Mouse (Mus musculus) spleen, adult 2 months (tissue): ENCODE data around the gene Synm.

Experiments
- CTCF ChIP-seq: fragments of 200-500 bp; IDR thresholded peaks from 2 replicates; pipeline ENCODE4 v1.5.1; 2011; ENCODE audit warnings: mild to moderate bottlenecking, inconsistent platforms; ENCODE audit not compliant: insufficient read depth, insufficient read length, insufficient replicate concordance; ENCODE audit errors: extremely low read depth
- POLR2A ChIP-seq: fragments of 200-500 bp; IDR thresholded peaks from 2 replicates; pipeline ENCODE4 v1.6.1; 2011; ENCODE audit warnings: low read depth, low read length, inconsistent platforms

DNA sequence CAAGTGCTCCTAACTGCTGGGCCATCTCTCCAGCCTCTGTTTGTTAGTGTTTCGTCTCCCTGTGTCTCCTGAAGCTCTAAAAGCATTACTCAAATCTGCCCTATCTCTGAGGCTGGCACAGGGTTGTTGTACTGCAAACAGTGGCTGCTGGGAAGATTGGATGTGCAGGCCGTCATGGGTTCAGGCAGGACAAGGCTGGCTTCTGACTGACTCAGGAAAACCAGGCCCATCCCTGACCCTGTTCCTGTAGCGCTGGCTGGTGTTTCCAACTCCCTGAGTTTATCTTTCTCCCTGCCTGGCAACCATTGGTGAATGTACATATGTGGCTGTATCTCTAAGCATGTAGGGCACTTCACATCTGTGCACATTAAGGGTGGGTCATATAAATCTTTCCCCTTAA, 42.0 kb downstream of the Synm start:
- TF ChIP-seq POLR2A, result no peak
- TF ChIP-seq CTCF, result no peak
